Mouse (Mus musculus) embryo, embryonic 10 days (tissue): Measurements from ENCODE around the gene Pou2f1.

Source experiments
- DNase-seq: peaks from one replicate; pipeline ENCODE4 v3.0.0-alpha.2; 2015; ENCODE audit warnings: low spot score

Pou2f1 gene

DNA sequence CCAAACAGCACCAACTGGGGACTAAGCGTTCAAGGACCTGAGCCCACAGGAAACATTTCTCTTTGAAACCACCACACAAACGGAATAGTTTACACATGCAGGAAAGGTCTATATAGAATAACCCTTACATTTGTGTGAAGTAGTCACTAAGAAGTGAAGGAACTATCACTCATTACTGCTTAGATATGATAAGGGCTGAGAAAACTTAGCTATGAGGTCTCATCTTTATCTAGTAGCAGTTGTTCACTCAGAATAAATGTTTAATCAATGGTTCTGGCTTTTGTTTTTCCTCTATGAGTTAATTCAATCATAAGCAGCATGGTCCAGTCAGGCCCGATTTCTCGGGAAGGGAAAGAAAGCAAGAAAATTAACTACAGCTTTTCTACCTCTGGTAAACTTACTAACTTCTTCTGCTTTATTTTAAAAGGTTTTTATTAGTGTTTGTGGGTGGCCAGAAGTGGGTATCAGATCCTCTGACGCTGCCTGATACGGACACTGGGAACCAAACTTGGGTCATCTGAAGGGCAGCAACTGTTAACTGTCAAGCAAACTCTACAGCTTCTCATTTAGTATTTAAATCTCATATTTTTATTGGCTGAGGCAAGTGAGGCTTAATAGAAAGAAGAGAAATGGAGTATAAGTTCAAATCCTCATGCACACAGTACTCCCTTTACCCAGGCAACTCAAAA lies 40.7 kb downstream of the Pou2f1 start:
- no peak for DNase-seq

DNA sequence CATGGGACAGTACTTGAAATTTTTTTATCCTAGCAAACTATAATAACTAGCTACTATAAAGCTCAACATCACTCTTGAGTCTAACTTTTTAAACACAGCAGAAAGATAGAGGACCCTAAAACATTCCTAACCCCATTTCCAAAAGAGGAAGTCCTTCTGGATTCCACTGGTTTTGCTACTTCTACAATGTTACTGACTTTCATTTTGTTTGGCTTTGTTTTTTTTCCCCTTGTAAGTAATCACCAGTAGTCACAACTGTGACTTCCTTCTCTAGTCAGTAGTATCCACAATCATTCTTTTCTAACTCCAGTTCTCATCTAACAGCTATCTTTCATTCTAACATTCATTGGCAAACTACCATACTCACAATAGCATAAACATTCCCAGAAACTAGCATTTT lies 44.3 kb downstream of the Pou2f1 start:
- DNase-seq = no peak

DNA sequence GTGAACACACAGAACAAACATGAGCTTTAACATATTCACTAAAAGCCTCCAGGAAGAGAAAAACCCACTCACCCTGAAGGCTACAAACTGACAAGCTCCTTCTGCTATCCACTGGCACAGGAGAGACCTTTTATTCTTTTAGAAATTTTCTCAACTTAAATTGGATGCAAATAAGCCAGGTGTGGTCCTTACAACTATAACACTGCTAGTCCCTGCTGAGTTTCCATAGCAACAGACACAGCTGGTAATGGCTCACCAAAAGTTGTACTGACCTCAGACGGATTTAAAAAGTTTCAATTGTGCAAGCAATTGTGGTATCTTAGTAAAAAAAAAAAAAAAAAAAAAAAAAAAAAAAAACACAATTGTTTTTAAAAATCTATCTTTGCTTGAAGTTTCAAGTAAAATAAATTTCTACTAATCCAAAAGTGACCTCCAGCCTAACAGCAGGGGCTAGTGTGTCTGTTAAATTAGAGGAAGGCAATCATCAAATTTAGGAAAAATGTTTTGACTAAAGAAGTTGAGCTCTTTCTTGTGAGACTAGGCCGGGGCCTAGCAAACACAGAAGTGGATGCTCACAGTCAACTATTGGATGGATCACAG lies 54.2 kb downstream of the Pou2f1 start:
- peak; percentile 11 for DNase-seq

DNA sequence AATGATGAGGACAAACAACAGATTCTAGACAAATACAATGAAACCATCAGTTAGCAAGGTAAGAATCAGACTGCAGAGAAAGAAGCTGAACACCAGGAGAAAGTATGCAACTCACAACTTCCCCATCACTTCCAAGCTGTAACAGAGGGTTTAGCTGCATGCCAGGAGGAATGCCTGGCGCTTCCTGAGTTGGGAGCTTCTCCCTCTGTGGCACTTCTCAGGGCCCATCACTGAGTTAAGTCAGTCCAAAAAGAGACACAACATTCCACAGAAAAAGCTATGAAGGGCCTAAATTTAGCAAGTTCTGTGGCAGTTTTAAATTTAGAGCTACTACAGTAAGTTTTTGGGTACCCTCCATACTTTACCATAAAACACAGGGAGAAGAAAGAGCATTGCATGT lies 59.2 kb downstream of the Pou2f1 start:
- no peak for DNase-seq

GRCm38 (mm10) chr1:165935466-165935818 lies 67.0 kb downstream of the Pou2f1 start:
- DNase-seq = no peak

- DNase-seq = no peak
Observed at GRCm38 (mm10) chr1:165934648-165935465, 67.6 kb downstream of the Pou2f1 start.

DNA sequence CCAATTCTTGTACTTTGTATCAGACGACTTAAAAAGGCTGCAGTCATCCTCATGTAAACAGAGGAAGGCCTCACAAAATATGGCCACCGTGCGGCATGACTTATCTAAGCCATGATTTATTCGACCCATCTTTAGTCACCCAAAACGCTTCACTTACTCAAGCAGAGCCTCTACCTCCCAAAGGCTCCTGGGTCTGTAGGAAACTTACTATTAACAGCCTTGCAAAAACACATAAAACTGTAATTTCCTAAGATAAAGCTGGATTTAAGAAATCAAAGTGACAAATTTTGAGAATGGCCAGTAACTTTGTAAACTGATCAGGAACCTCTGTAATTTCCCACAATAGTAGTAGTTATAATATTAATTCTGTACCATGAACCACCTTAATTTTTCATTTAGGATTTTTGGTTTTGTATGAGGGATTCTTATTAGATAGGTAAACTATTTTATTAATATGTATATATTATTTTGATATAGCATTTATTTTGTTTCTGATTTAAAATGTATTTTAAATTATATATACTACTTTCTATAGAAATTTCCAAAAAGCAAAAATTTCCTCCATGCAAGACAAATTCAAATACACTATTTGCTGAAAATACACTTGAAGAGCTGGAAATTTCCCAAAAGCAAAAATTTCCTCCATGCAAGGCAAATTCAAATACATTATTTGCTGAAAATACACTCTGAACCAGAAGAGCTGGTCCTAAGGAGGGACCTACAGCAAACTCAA lies 68.4 kb downstream of the Pou2f1 start:
- DNase-seq = no peak

GRCm38 (mm10) chr1:165932842-165933241 lies 69.6 kb downstream of the Pou2f1 start:
- no peak for DNase-seq

- no peak for DNase-seq
Observed at GRCm38 (mm10) chr1:165930510-165930909, 72.0 kb downstream of the Pou2f1 start.

- no peak for DNase-seq
Observed at GRCm38 (mm10) chr1:165927507-165928279, 74.8 kb downstream of the Pou2f1 start.

DNA sequence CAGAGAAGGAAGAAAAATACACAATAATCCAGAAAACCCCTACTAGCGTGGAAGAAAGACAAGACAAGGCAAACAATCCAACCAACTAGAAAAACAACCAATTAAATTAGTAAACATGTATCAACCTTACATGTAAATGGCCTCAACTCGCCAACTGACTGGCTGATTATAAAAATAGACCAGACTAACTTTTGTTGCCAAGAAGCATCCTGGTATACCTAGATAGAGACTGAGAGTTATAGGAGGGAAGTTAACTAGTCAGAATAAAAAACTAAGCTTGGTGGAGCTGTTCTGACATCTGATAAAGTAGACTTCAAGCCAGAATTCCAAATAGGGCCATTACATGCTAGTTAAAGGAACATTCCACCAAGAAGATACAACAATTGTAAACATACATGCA lies 77.3 kb downstream of the Pou2f1 start:
- no peak for DNase-seq

- DNase-seq = no peak
Observed at GRCm38 (mm10) chr1:165922488-165922887, 80.0 kb downstream of the Pou2f1 start.

GRCm38 (mm10) chr1:165921026-165921425 lies 81.5 kb downstream of the Pou2f1 start:
- DNase-seq = no peak

DNA sequence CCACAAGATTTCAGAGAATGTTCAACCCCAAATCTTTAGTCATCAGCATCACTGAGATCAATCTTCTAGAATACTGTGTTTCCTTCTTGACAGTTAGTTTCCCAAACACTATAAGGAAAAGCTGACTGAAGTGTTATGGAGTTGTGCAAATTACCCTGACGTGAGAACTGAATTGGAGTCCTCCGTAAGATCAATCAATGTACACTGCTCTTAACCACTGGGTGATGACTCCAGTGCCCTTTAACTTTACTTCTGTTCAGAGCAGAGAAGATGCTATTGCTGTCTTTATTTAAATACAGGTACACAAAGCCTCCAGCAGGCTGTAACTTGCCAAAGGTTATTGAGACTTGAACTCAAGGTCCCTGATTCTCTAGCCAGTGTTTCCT lies 88.1 kb downstream of the Pou2f1 start:
- DNase-seq = no peak

DNA sequence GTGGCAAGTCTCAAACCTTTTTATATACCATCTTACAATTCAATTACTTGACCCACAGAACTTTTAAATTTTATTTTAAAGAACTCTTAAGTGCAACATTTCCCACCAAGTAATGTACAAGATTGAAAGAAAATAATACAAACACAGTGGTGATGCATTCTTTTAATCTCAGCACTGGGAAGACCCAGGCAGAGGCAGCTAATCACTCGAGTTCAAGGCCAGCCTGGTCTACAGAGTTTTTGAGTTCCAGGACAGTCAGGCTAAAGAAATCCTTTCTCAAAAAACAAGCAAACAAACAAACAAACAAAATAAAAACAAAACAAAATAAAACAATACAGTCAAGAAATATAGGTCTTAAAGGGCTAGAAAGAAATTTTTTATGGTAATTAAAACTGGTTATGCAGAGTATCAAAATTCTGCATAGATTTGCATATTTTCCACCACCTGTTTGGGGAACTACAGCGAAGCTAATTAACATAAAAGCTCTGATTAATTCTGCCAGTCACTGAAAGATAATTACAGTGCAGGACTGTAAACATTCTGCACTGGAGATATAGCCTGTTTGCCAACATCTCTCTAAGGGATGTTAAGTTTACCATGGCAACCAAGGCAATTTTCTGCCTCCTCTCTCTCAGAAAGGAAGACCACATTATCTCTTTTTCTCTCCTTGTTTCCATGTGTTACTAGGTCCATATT lies 88.6 kb downstream of the Pou2f1 start:
- DNase-seq = no peak

DNA sequence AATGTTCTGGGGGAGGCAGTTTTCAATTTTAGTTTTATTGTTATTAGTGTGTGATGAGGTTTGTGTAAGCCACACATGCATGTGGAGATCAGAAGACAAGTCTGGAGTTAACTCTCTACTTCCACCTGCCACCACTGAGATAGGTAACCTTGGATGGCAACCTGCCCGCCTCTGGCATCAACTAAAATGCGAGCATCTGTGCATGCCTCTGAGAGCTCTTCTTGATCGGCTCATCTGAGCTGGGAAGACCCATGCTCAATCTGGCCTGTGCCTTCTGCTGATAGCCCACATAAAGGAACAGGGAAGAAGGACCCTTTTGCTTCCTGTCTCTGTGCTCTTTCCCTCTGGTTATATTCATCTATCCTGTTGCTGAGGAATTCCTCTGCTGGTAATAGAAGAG lies 93.0 kb downstream of the Pou2f1 start:
- no peak for DNase-seq

- DNase-seq = no peak
Observed at GRCm38 (mm10) chr1:165908806-165909205, 93.7 kb downstream of the Pou2f1 start.

GRCm38 (mm10) chr1:165908153-165908552 lies 94.3 kb downstream of the Pou2f1 start:
- no peak for DNase-seq

DNA sequence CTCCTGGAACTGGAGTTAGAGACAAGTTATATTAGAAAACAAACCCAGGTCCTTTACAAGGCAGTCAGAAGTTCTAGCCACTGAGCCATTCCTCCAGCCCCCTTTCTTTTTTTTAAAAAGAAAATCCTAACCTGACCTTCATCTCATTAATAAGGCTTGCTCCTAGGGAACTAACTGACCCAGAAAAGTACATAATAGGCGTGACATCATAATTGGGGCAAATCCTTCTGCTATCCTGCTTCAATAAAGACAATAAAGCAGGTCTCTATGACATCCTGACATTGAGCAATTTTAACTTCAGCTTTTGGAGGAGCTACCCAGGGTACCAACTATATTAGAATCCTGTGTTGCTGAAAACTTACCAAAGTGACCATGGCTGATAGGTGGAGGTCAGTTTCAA lies 98.9 kb downstream of the Pou2f1 start:
- DNase-seq = no peak

DNA sequence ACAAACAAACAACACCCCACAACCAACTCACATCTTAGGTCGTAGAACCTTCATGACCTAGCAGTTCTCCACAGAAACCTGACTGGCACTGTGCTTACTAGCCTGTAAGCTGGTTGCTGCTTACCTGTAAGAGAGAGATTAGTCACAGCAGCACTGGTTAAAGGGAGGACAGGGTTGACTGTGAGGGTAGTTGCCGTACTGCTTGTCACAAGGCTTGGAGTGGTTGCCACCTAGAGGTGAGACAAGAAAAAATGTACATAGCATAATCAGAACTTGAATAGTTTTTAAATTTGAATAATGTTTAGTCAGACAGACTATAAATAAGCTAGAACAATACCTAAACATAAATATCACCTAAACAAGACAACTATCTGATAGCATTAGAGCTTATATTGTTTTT lies 110.8 kb downstream of the Pou2f1 start:
- no peak for DNase-seq
